Mouse (Mus musculus): ENCODE measurements at regions not wholly inside any gene's neighbourhood (a gene's known extent, or its start where the extent isn't known, plus 50 kb on each side); places are given as distances from the start of the nearest gene placed in this dataset.

- no peak for ATAC-seq (ENCODE audit: insufficient read depth)
Measured at GRCm38 (mm10) chr10:111581847-111582246, 75.8 kb downstream of the Phlda1 start.

GRCm38 (mm10) chr10:111582321-111583123 is 76.4 kb downstream of the Phlda1 start:
- no peak for TF ChIP-seq CTCF (IDR thresholded peaks at IDR 0.05; ENCODE audit: low read depth)
- ATAC-seq (ENCODE audit: insufficient read depth) (no peak), DNase-seq (peak; percentile 53)
- WGBS: 52% methylated on average over 14 of the region's 14 CpGs
- H3K4me2 ChIP-seq: no peak overlapping the region
- H3K36me3 ChIP-seq (ENCODE audit: insufficient read depth): no peaks in the 10 kb centered on the region
- H3K27ac ChIP-seq (ENCODE audit: low read depth): no peak overlapping the region
- peaks cover 20% of the 10 kb centered on the region for H3K4me1 ChIP-seq (ENCODE audit: insufficient read depth)
- no peaks in the 10 kb centered on the region for H3K27me3 ChIP-seq (ENCODE audit: insufficient read depth, low read length)
- no peaks in the 10 kb centered on the region for H3K9me3 ChIP-seq (ENCODE audit: low read depth, low read length)
- H3K9ac ChIP-seq: no peak overlapping the region
- H3K4me3 ChIP-seq (ENCODE audit: low read depth, low read length): no peak overlapping the region

More at GRCm38 (mm10) chr10:111581847-111582246, 75.8 kb downstream of the Phlda1 start:
- Histone ChIP-seq H3K4me1 (ENCODE audit: insufficient read depth) (peaks cover 23% of the 10 kb centered on the region), H3K27ac (ENCODE audit: low read depth) (no peak overlapping the region), H3K36me3 (ENCODE audit: insufficient read depth) (no peaks in the 10 kb centered on the region), H3K27me3 (ENCODE audit: insufficient read depth, low read length) (no peaks in the 10 kb centered on the region), H3K4me2 (no peak overlapping the region), H3K9me3 (ENCODE audit: low read depth, low read length) (no peaks in the 10 kb centered on the region), H3K9ac (no peak overlapping the region), H3K4me3 (ENCODE audit: low read depth, low read length) (no peak overlapping the region)
- no peak for DNase-seq
- 71% methylated on average over 3 of the region's 3 CpGs for WGBS
- TF ChIP-seq CTCF (IDR thresholded peaks at IDR 0.05; ENCODE audit: low read depth): no peak

- peaks cover 20% of the 10 kb centered on the region for H3K4me1 ChIP-seq (ENCODE audit: insufficient read depth)
- no peak for TF ChIP-seq CTCF (IDR thresholded peaks at IDR 0.05; ENCODE audit: low read depth)
- no peaks in the 10 kb centered on the region for H3K36me3 ChIP-seq (ENCODE audit: insufficient read depth)
- H3K4me2 ChIP-seq: no peak overlapping the region
- H3K4me3 ChIP-seq (ENCODE audit: low read depth, low read length): no peak overlapping the region
- WGBS: 75% methylated on average over 20 of the region's 20 CpGs
- DNase-seq: peak; percentile 58
- no peaks in the 10 kb centered on the region for H3K27me3 ChIP-seq (ENCODE audit: insufficient read depth, low read length)
- H3K9ac ChIP-seq: no peak overlapping the region
- H3K27ac ChIP-seq (ENCODE audit: low read depth): peak overlapping the region; percentile 13; the same call in 1 of the 2 replicates
- no peak for ATAC-seq (ENCODE audit: insufficient read depth)
- no peaks in the 10 kb centered on the region for H3K9me3 ChIP-seq (ENCODE audit: low read depth, low read length)
Measured at GRCm38 (mm10) chr10:111583124-111583743, 77.1 kb downstream of the Phlda1 start.

- DNase-seq: no peak
- Histone ChIP-seq H3K36me3 (ENCODE audit: insufficient read depth) (no peaks in the 10 kb centered on the region), H3K4me1 (ENCODE audit: insufficient read depth) (peaks cover 20% of the 10 kb centered on the region), H3K4me3 (ENCODE audit: low read depth, low read length) (no peak overlapping the region), H3K9ac (no peak overlapping the region), H3K4me2 (no peak overlapping the region), H3K27ac (ENCODE audit: low read depth) (peak overlapping the region; percentile 13; the same call in 1 of the 2 replicates), H3K9me3 (ENCODE audit: low read depth, low read length) (no peaks in the 10 kb centered on the region), H3K27me3 (ENCODE audit: insufficient read depth, low read length) (no peaks in the 10 kb centered on the region)
- TF ChIP-seq CTCF (IDR thresholded peaks at IDR 0.05; ENCODE audit: low read depth): no peak
- 93% methylated on average over 5 of the region's 5 CpGs for WGBS
- ATAC-seq (ENCODE audit: insufficient read depth): no peak
Measured at GRCm38 (mm10) chr10:111583744-111584152, 77.7 kb downstream of the Phlda1 start.

GRCm38 (mm10) chr10:111587891-111588611 is 82.0 kb downstream of the Phlda1 start:
- Histone ChIP-seq H3K4me2 (no peak overlapping the region), H3K27me3 (ENCODE audit: insufficient read depth, low read length) (no peaks in the 10 kb centered on the region), H3K4me1 (ENCODE audit: insufficient read depth) (no peaks in the 10 kb centered on the region), H3K9me3 (ENCODE audit: low read depth, low read length) (no peaks in the 10 kb centered on the region), H3K4me3 (ENCODE audit: low read depth, low read length) (no peak overlapping the region), H3K27ac (ENCODE audit: low read depth) (no peak overlapping the region), H3K36me3 (ENCODE audit: insufficient read depth) (no peaks in the 10 kb centered on the region), H3K9ac (no peak overlapping the region)
- no peak for DNase-seq
- 40% methylated on average over 4 of the region's 4 CpGs for WGBS
- no peak for ATAC-seq (ENCODE audit: insufficient read depth)
- TF ChIP-seq CTCF (IDR thresholded peaks at IDR 0.05; ENCODE audit: low read depth): no peak

GRCm38 (mm10) chr10:111589186-111589585 is 83.1 kb downstream of the Phlda1 start:
- H3K27me3 ChIP-seq (ENCODE audit: insufficient read depth, low read length): no peaks in the 10 kb centered on the region
- no peak for DNase-seq
- no peak overlapping the region for H3K4me3 ChIP-seq (ENCODE audit: low read depth, low read length)
- no peak overlapping the region for H3K9ac ChIP-seq
- no peak for TF ChIP-seq CTCF (IDR thresholded peaks at IDR 0.05; ENCODE audit: low read depth)
- H3K4me1 ChIP-seq (ENCODE audit: insufficient read depth): no peaks in the 10 kb centered on the region
- no peaks in the 10 kb centered on the region for H3K36me3 ChIP-seq (ENCODE audit: insufficient read depth)
- 66% methylated on average over 3 of the region's 3 CpGs for WGBS
- H3K4me2 ChIP-seq: no peak overlapping the region
- H3K27ac ChIP-seq (ENCODE audit: low read depth): no peak overlapping the region
- ATAC-seq (ENCODE audit: insufficient read depth): no peak
- no peaks in the 10 kb centered on the region for H3K9me3 ChIP-seq (ENCODE audit: low read depth, low read length)

Measured in lung, embryonic 14.5 days (tissue).